Mouse (Mus musculus) adrenal gland, postnatal 36 days (tissue): ENCODE data around the gene Cst10. TPM values are rescaled to one million over a fixed set of nuclear protein-coding genes. Genes with fewer than 3 reads are reported as not detected.

ENCODE experiments used
- DNase-seq, 2 experiments: peaks; one replicate each; pipeline ENCODE4 v3.0.0; 2021; ENCODE audit warnings: mixed read lengths in 1 of 2
- long read RNA-seq, 2 experiments: library from polyadenylated mRNA; stranded (forward); transcript quantifications; one replicate each; pipeline ENCODE4 v2.0.0; 2021; ENCODE audit warnings: borderline sequencing depth in 2 of 2
- total RNA-seq, 2 experiments: library from RNA; stranded (reverse); gene quantifications; 2 replicates each; pipeline ENCODE4 v1.2.3; 2021

Cst10 gene
- not detected for total RNA-seq
- long read RNA-seq, experiment 1, result 0 reads
- long read RNA-seq, experiment 2, result 0 reads

DNA sequence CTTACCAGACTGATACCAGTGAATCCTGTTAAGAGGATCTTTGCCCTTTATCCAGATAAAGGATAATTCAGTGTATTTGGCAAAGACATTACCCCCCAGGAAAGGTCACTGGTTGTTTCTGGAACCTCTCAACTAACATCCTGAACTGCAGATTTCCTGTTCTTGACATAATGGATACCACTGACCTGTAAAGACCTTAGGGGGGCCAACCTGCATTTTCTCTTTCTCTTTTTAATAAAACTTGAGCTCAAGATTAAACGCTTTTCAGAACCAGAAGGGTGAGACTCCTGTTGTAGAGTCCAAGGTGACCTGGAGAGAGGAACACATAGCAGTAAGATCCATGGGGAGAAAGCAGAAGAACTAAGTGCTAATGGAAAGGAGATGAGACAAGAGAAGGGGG is at the start of gene Cst10:
Cst10 (plus strand) TSS at position 301 of the 400 bp plus-strand sequence.
- DNase-seq, result no peak

DNA sequence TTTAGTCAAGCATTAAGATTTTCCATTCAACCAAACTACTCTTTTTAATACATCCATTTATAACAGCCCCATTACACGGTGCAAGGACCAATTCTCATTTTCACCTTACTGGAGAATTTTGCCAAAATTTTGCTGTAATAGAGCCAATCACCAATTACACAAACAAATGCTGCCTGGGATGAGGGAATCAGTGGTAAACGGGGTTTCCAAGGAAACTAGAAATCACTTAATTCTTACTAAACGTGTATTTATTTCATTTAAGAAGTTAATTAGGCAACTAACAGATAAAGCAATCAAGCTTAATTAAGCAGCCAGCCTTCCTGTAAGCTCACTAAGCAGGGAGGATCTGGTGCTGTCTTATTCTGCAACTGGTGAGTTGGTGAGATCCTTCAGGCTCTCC is 11.9 kb upstream of the Cst10 start:
- no peak for DNase-seq

DNA sequence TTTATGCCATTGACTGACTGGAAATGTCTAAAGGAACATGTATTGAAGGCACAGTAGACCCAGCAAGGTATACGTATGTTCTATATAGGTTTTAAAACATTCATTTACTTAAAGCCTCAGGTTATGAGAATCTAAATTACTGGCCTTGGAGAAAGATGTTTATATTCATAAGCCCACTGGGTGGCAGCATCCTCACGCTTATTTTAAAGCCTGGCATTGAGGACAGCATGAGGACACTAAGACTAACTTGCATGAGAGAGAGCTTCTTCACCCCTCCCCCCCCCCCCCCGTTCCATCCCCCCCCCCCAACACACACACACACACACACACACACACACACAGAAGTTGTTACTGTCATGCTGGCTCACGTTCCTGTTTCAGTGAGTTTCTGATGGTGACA is 17.7 kb downstream of the Cst10 start:
- DNase-seq, result peak; percentile 19 to 50
